Mouse (Mus musculus): Measurements from ENCODE around the gene Gm12248. TPM values are rescaled to one million over a fixed set of nuclear protein-coding genes. Genes with fewer than 3 reads are reported as not detected.

Gm12248 gene
- total and polyA plus RNA-seq, 2 experiments from 2014 or later, result not detected

DNA sequence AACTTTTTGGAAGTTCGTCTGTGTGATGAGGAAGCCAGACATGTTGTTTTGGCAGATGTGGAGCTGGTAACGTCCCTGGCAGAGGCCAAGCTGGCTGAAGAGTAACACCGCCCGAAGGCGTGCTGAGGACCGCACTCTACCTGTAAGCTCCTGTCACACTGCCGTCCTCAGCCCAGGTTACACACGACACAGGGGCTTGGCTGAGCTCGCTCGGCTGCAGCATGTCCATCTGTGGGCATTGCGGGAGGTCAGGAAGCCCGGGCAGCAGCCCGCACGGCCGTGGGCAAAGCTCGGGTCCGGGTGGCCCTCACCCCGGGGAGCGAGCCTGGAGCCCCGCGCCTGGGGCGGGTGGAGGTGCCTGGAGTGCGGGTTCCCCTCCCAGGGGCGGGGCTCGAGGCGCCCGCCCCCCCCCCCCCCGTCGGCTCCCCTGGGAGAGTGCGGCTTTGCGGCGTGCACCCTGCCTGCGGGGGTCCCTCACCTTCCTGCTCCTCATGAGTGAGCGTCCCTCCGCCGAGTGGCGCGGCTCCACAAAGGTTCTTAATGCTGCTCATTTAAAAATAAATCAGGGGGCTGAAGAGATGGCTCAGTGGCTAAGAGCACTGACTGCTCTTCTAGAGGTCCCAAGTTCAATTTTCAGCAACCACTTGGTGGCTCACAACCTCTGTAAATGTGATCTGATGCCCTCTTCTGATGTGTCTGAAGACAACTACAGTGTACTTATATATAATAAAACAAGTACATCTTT lies 4.9 kb upstream of the Gm12248 start:
- peak overlapping the region; percentile 31 for H3K4me3 ChIP-seq (ENCODE audit: low read length)
- DNase-seq (ENCODE audit: low spot score) (no peak), ATAC-seq (peak; percentile 41; the same call in 1 of the 2 replicates)
- no peaks in the 10 kb centered on the region for H3K36me3 ChIP-seq (ENCODE audit: insufficient read depth, low read length)
- H3K27ac ChIP-seq, result no peak overlapping the region
- H3K9ac ChIP-seq (replicated peaks; ENCODE audit: low read length), result no peak overlapping the region
- H3K4me2 ChIP-seq (ENCODE audit: low read depth, low read length), result peak overlapping the region; percentile 53
- H3K27me3 ChIP-seq (ENCODE audit: insufficient read depth, low read length), result no peaks in the 10 kb centered on the region
- WGBS, result 3% methylated on average over 28 of the region's 38 CpGs
- TF ChIP-seq CTCF (IDR thresholded peaks at IDR 0.05; ENCODE audit: low read depth), result no peak
- no peaks in the 10 kb centered on the region for H3K4me1 ChIP-seq (ENCODE audit: insufficient read depth, low read length)
- no peaks in the 10 kb centered on the region for H3K9me3 ChIP-seq (ENCODE audit: low read length)

- Histone ChIP-seq H3K4me3 (ENCODE audit: low read length) (no peak overlapping the region), H3K36me3 (ENCODE audit: insufficient read depth, low read length) (no peaks in the 10 kb centered on the region), H3K4me2 (ENCODE audit: low read depth, low read length) (peak overlapping the region; percentile 53; the same call in 1 of the 2 replicates), H3K9ac (replicated peaks; ENCODE audit: low read length) (no peak overlapping the region), H3K9me3 (ENCODE audit: low read length) (no peaks in the 10 kb centered on the region), H3K27me3 (ENCODE audit: insufficient read depth, low read length) (no peaks in the 10 kb centered on the region), H3K27ac (no peak overlapping the region), H3K4me1 (ENCODE audit: insufficient read depth, low read length) (no peaks in the 10 kb centered on the region)
- WGBS, result 42% methylated on average over 20 of the region's 20 CpGs
- DNase-seq (ENCODE audit: low spot score), result no peak
- ATAC-seq, result no peak
- no peak for TF ChIP-seq CTCF (IDR thresholded peaks at IDR 0.05; ENCODE audit: low read depth)
Observed at GRCm38 (mm10) chr11:58096821-58097620, 4.1 kb upstream of the Gm12248 start.

DNA sequence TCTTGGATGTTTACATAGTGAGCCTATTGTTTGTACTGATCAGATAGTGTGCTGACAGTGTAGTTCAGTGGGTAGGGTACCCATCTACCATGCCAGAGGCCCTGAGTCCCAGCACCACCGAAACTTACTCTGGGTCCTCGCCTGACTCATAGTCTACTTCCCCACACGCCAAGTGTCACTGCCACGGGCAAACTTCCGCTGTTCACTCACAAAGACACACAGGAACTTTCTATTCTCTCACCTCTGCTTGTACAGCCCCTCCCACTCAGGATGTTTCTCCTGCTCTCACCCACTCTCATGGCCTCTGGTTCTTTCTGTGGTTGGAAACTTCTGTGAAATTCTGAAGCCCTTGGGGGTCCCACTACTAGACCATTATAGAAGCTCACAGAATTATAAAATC lies 3.2 kb upstream of the Gm12248 start:
- no peak overlapping the region for H3K27ac ChIP-seq
- no peaks in the 10 kb centered on the region for H3K36me3 ChIP-seq (ENCODE audit: insufficient read depth, low read length)
- H3K4me2 ChIP-seq (ENCODE audit: low read depth, low read length), result no peak overlapping the region
- H3K9me3 ChIP-seq (ENCODE audit: low read length), result no peaks in the 10 kb centered on the region
- H3K27me3 ChIP-seq (ENCODE audit: insufficient read depth, low read length), result no peaks in the 10 kb centered on the region
- ATAC-seq, result no peak
- H3K4me1 ChIP-seq (ENCODE audit: insufficient read depth, low read length), result no peaks in the 10 kb centered on the region
- no peak overlapping the region for H3K4me3 ChIP-seq (ENCODE audit: low read length)
- H3K9ac ChIP-seq (replicated peaks; ENCODE audit: low read length), result no peak overlapping the region
- WGBS, result 87% methylated on average over 5 of the region's 5 CpGs
- TF ChIP-seq CTCF (IDR thresholded peaks at IDR 0.05; ENCODE audit: low read depth), result no peak
- no peak for DNase-seq (ENCODE audit: low spot score)

- Histone ChIP-seq H3K27ac (no peak overlapping the region), H3K36me3 (ENCODE audit: insufficient read depth, low read length) (no peaks in the 10 kb centered on the region), H3K4me3 (ENCODE audit: low read length) (no peak overlapping the region), H3K9me3 (ENCODE audit: low read length) (no peaks in the 10 kb centered on the region), H3K27me3 (ENCODE audit: insufficient read depth, low read length) (no peaks in the 10 kb centered on the region), H3K4me2 (ENCODE audit: low read depth, low read length) (no peak overlapping the region), H3K4me1 (ENCODE audit: insufficient read depth, low read length) (no peaks in the 10 kb centered on the region), H3K9ac (replicated peaks; ENCODE audit: low read length) (no peak overlapping the region)
- TF ChIP-seq CTCF (IDR thresholded peaks at IDR 0.05; ENCODE audit: low read depth), result no peak
- ATAC-seq, result no peak
- no peak for DNase-seq (ENCODE audit: low spot score)
- 96% methylated on average over 1 of the region's 1 CpGs for WGBS
Observed at GRCm38 (mm10) chr11:58095561-58095960, 2.6 kb upstream of the Gm12248 start.

DNA sequence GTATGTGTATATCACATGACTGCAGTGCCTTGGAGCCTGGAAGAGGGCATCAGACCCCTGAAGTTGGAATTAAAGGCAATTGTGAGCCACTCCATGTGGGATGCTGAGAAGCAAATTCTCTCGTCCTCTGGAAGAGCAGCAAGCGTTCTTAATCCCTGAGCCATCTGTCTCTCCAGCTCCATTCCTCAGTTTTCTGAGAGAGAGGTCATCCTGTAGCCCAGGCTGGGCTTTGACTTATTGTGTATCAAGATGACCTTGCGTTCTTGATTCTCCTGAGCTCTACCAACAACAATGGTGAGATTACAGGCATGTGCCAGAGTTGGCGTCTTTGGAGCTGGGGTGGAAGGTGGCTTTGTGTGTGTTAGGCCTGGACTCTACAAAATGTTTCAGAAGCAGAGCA lies 1.8 kb upstream of the Gm12248 start:
- TF ChIP-seq CTCF (IDR thresholded peaks at IDR 0.05; ENCODE audit: low read depth), result no peak
- no peaks in the 10 kb centered on the region for H3K9me3 ChIP-seq (ENCODE audit: low read length)
- no peak overlapping the region for H3K4me2 ChIP-seq (ENCODE audit: low read depth, low read length)
- H3K27ac ChIP-seq, result no peak overlapping the region
- H3K27me3 ChIP-seq (ENCODE audit: insufficient read depth, low read length), result no peaks in the 10 kb centered on the region
- 57% methylated on average over 4 of the region's 4 CpGs for WGBS
- no peak overlapping the region for H3K9ac ChIP-seq (replicated peaks; ENCODE audit: low read length)
- H3K4me3 ChIP-seq (ENCODE audit: low read length), result no peak overlapping the region
- H3K36me3 ChIP-seq (ENCODE audit: insufficient read depth, low read length), result no peaks in the 10 kb centered on the region
- no peak for ATAC-seq
- H3K4me1 ChIP-seq (ENCODE audit: insufficient read depth, low read length), result no peaks in the 10 kb centered on the region
- no peak for DNase-seq (ENCODE audit: low spot score)

DNA sequence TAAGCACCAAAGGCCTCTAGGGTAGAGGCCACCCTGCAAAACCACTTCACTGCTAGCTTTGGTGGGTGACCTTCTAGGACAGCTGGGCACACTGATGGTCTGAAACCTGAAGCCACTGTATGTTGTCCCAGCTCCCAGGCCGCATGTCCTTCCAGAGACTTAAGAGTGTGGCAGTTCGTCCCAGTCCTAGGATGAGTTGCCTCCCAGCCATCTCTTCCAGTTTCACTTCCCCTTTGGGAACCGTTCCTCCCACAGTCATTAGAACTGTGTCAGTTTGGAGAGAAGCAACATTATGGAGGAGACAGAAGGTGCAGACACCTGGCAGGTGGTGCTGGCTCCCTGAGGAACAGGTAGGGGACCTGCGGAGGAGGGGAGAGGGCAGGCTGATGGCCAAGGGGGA lies 393 bp downstream of the Gm12248 start:
- H3K9ac ChIP-seq (replicated peaks; ENCODE audit: low read length), result no peak overlapping the region
- ATAC-seq (no peak), DNase-seq (ENCODE audit: low spot score) (no peak)
- TF ChIP-seq CTCF (IDR thresholded peaks at IDR 0.05; ENCODE audit: low read depth), result no peak
- H3K27ac ChIP-seq, result no peak overlapping the region
- H3K27me3 ChIP-seq (ENCODE audit: insufficient read depth, low read length), result no peaks in the 10 kb centered on the region
- H3K4me2 ChIP-seq (ENCODE audit: low read depth, low read length), result peak overlapping the region; percentile 19; the same call in 1 of the 2 replicates
- no peaks in the 10 kb centered on the region for H3K9me3 ChIP-seq (ENCODE audit: low read length)
- no peak overlapping the region for H3K4me3 ChIP-seq (ENCODE audit: low read length)
- no peaks in the 10 kb centered on the region for H3K4me1 ChIP-seq (ENCODE audit: insufficient read depth, low read length)
- 67% methylated on average over 4 of the region's 4 CpGs for WGBS
- H3K36me3 ChIP-seq (ENCODE audit: insufficient read depth, low read length), result no peaks in the 10 kb centered on the region
